Mouse (Mus musculus): Measurements from ENCODE around the gene Olfr978. TPM values are rescaled to one million over a fixed set of nuclear protein-coding genes. Genes with fewer than 3 reads are reported as not detected.
"Not testable (repeated sequence)": the region's sequence is repeated elsewhere in the genome, so short reads cannot be mapped to it uniquely, and the experiment has no call there.

Olfr978 gene
- not detected in 2 replicates for polyA plus RNA-seq (2012; ENCODE audit: insufficient read depth, low replicate concordance)

DNA sequence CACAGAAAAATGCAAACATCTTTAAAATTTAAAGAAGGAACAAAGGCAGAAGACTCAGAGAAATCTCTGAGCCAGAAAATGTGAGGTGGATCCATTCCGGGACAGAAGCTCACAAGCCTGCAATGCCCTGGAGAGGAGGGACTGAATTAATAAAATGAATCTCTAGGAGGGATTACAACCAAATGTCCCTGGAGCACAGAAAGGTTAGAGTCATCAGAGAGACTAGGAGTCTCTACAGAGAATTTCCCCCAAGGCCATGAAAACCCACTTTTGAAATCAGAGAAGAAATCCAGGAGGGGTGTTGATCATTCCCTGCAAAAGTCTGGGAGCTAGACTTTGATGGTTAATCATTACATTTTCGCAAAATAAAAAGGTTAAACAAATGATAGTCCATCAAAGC lies at the start of gene Olfr978:
Gene Olfr978 (plus strand): TSS at position 301 of the 400 bp plus-strand sequence.
- TF ChIP-seq GATA1 (IDR thresholded peaks at IDR 0.05; ENCODE audit: borderline replicate concordance, low read length) (no peak), FLI1 (IDR thresholded peaks at IDR 0.05; ENCODE audit: low read length) (no peak)
- H3K27me3 ChIP-seq (replicated peaks): no peaks in the 10 kb centered on the region
- H3K4me3 ChIP-seq (replicated peaks): no peak within 1 kb of the TSS
- no peaks in the 10 kb centered on the region for H3K9me3 ChIP-seq
- no peaks in the 10 kb centered on the region for H3K36me3 ChIP-seq (replicated peaks; ENCODE audit: low read length)
- H3K4me1 ChIP-seq: no peaks in the 10 kb centered on the region

DNA sequence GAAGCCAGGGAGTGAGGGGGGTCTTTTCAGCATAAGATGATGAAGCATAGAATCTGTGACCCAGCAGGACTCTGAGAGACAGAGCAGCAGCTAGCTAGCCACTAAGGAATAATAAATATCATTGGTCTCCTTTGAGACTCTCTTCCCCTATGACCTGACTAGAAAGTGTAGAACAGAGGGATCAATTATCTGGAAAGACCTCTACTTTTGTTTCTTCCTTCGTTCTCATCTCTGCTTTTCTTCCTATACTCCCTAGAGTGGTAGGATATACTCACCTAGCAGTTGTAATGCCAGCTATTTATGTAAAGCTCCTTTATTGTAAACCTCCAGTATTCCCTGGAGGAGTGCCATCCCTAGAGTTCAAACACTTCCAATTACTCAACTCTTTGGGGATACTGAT lies 40.0 kb upstream of the Olfr978 start, which contains the start of gene Olfr975:
Gene Olfr975 (minus strand): TSS at position 101 of the 400 bp plus-strand sequence.
- no peaks in the 10 kb centered on the region for H3K36me3 ChIP-seq (replicated peaks; ENCODE audit: low read length)
- no peaks in the 10 kb centered on the region for H3K27me3 ChIP-seq (replicated peaks)
- no peaks in the 10 kb centered on the region for H3K4me1 ChIP-seq
- peaks cover 13% of the 10 kb centered on the region for H3K9me3 ChIP-seq
- H3K4me3 ChIP-seq (replicated peaks): no peak within 1 kb of the TSS
- TF ChIP-seq FLI1 (IDR thresholded peaks at IDR 0.05; ENCODE audit: low read length) (no peak), GATA1 (IDR thresholded peaks at IDR 0.05; ENCODE audit: borderline replicate concordance, low read length) (no peak)

DNA sequence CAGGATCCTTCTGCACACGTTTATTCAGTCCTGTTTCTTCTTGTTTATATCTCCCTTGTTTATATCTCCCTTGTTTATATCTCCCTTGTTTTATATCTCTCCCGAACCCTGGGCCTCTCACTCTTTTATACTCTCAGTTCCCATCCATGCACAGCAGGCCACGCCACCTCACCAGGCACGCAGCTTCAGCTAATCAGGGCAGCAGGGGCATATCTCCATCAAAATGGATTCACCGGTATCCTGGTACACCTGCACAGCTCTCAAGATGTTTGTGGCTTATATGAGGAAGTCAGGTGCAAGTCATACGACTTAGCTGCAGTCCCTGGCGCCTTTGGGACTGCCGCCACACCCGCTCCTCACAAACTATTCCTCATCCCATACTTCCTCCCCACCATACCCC lies 30.9 kb upstream of the Olfr978 start, which contains the start of gene Olfr976:
Gene Olfr976 (minus strand): TSS at position 101 of the 400 bp plus-strand sequence.
- not testable (repeated sequence) for H3K4me3 ChIP-seq (replicated peaks); H3K36me3 ChIP-seq (replicated peaks; ENCODE audit: low read length); H3K4me1 ChIP-seq; H3K9me3 ChIP-seq; H3K27me3 ChIP-seq (replicated peaks)

DNA sequence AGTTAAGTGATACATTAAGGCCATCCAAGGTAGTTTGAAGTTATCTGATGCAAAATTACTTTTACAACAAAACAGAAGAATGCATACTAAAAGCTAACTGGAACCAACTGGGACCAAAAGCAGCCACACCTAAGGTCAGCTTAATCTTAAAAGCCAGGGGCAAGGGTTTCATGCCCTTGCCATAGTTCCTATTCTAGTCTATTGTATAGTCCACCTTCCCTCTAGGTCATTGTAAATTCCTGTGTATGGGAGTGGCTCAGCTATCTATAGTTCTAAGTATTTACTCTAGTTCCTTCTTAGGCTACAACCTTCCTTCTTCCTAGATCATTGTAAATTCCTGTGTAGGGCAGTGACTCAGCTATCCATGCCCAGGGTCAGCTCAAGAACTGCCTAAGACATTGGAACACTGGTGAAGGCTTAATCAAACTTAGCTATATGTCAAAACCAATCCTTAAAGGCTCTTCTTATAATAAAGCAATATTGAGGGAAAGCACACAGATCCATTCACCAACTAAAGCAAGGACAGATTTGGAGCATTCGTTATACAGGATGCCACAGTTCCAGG lies 15.2 kb upstream of the Olfr978 start:
- not testable (repeated sequence) for H3K4me3 ChIP-seq (replicated peaks); H3K4me1 ChIP-seq; H3K9me3 ChIP-seq; H3K36me3 ChIP-seq (replicated peaks; ENCODE audit: low read length); H3K27me3 ChIP-seq (replicated peaks)

DNA sequence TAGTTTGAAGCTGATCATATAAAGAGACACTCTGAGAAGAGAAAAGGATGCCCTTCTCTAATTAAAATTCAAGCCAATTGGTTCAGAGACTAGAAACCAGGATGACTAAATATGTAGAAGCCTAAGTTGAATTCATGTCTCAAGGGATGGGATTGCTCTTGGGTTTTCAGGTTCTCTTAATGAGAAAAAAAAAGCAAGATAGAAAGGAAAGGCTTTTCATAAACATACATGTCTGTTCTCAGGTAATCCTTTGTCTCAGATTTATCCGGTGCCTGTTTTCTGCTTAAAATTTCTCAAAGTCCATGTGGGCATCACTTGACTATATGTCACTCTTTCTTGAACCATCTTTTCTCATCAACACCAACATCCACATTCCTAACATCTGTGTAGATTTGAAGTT lies 11.5 kb downstream of the Olfr978 start, which contains the start of gene Olfr979:
Gene Olfr979 (minus strand): TSS at position 101 of the 400 bp plus-strand sequence.
- no peak for TF ChIP-seq GATA1 (IDR thresholded peaks at IDR 0.05; ENCODE audit: borderline replicate concordance, low read length)
- H3K9me3 ChIP-seq: no peaks in the 10 kb centered on the region
- no peaks in the 10 kb centered on the region for H3K4me1 ChIP-seq
- no peaks in the 10 kb centered on the region for H3K36me3 ChIP-seq (replicated peaks; ENCODE audit: low read length)
- H3K4me3 ChIP-seq (replicated peaks): no peak within 1 kb of the TSS
- H3K27me3 ChIP-seq (replicated peaks): no peaks in the 10 kb centered on the region

DNA sequence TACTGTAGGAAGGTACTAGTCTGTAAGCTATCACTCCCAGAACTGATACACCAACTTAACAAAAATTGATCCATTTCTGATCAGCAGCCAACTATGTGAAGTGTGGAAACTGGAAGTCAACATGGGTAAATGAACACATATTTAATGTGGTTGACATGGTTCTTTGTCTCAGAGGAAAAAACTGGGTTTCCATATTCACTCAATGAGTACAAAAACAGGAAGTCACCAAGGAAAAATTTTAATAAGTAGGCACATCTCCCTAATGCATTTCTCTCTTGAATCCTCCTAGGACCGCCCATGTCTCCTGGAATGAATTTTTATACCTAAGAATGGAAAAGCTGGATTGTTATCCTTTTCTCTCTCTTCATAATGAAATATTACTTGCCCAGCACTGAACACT lies 17.6 kb downstream of the Olfr978 start, which contains the start of gene Olfr980:
Gene Olfr980 (minus strand): TSS at position 101 of the 400 bp plus-strand sequence.
- no peak within 1 kb of the TSS for H3K4me3 ChIP-seq (replicated peaks)
- no peaks in the 10 kb centered on the region for H3K27me3 ChIP-seq (replicated peaks)
- no peaks in the 10 kb centered on the region for H3K9me3 ChIP-seq
- no peaks in the 10 kb centered on the region for H3K36me3 ChIP-seq (replicated peaks; ENCODE audit: low read length)
- no peak for TF ChIP-seq FLI1 (IDR thresholded peaks at IDR 0.05; ENCODE audit: low read length)
- TF ChIP-seq GATA1 (IDR thresholded peaks at IDR 0.05; ENCODE audit: borderline replicate concordance, low read length): no peak
- H3K4me1 ChIP-seq: no peaks in the 10 kb centered on the region

DNA sequence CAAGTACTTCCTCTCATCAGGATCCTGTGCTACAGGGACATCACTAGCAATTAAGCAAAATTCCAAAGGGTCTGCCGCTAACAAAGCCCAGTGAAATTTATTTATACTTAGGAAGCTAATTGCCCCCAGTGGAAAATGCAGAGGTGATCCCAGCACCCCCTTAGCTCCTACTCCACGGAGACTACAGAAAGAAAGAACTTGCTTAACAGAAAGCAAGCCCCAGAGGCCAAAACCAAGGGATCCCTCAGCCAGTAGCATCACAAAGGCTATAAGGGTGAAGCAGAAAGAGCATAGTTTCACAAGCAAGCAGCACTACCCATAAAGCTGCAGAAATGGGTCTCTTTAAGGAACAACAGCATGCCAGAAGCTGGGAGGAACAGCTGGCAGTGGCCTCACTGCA lies 29.3 kb downstream of the Olfr978 start, which contains the start of gene Olfr981:
Gene Olfr981 (plus strand): TSS at position 301 of the 400 bp plus-strand sequence.
- TF ChIP-seq FLI1 (IDR thresholded peaks at IDR 0.05; ENCODE audit: low read length): no peak
- no peak for TF ChIP-seq GATA1 (IDR thresholded peaks at IDR 0.05; ENCODE audit: borderline replicate concordance, low read length)

More for the DNA sequence above, 29.3 kb downstream of the Olfr978 start, which contains the start of gene Olfr981:
- Histone ChIP-seq H3K27me3 (replicated peaks) (no peaks in the 10 kb centered on the region), H3K4me1 (no peaks in the 10 kb centered on the region), H3K36me3 (replicated peaks; ENCODE audit: low read length) (no peaks in the 10 kb centered on the region), H3K4me3 (replicated peaks) (no peak within 1 kb of the TSS), H3K9me3 (peaks cover 9% of the 10 kb centered on the region; the same call in 1 of the 2 replicates)

Other genes starting within 250 kb of the Olfr978 start
- gene Olfr967, start 245.9 kb upstream of the Olfr978 start, polyA plus RNA-seq (2012; ENCODE audit: insufficient read depth, low replicate concordance): not detected in 2 replicates
- 0.09 TPM in 1 of 2 replicates, not detected in the other for gene Olfr968, start 208.9 kb upstream of the Olfr978 start, polyA plus RNA-seq (2012; ENCODE audit: insufficient read depth, low replicate concordance)
- gene Olfr969, start 201.2 kb upstream of the Olfr978 start, polyA plus RNA-seq (2012; ENCODE audit: insufficient read depth, low replicate concordance): not detected in 2 replicates
- not detected in 2 replicates for gene Olfr970, start 183.3 kb upstream of the Olfr978 start, polyA plus RNA-seq (2012; ENCODE audit: insufficient read depth, low replicate concordance)
- gene Olfr971, start 155.2 kb upstream of the Olfr978 start, polyA plus RNA-seq (2012; ENCODE audit: insufficient read depth, low replicate concordance): not detected in 2 replicates
- not detected in 2 replicates for gene Olfr972, start 125.7 kb upstream of the Olfr978 start, polyA plus RNA-seq (2012; ENCODE audit: insufficient read depth, low replicate concordance)
- gene Olfr229, start 84.8 kb upstream of the Olfr978 start, polyA plus RNA-seq (2012; ENCODE audit: insufficient read depth, low replicate concordance): not detected in 2 replicates
- not detected in 2 replicates for gene Olfr974, start 54.6 kb upstream of the Olfr978 start, polyA plus RNA-seq (2012; ENCODE audit: insufficient read depth, low replicate concordance)
- not detected in 2 replicates for gene Olfr975, start 40.1 kb upstream of the Olfr978 start, polyA plus RNA-seq (2012; ENCODE audit: insufficient read depth, low replicate concordance)
- gene Olfr976, start 31.0 kb upstream of the Olfr978 start, polyA plus RNA-seq (2012; ENCODE audit: insufficient read depth, low replicate concordance): not detected in 2 replicates
- not detected in 2 replicates for gene Olfr979, start 11.4 kb downstream of the Olfr978 start, polyA plus RNA-seq (2012; ENCODE audit: insufficient read depth, low replicate concordance)
- not detected in 2 replicates for gene Olfr980, start 17.5 kb downstream of the Olfr978 start, polyA plus RNA-seq (2012; ENCODE audit: insufficient read depth, low replicate concordance)
- 0.39 TPM in 1 of 2 replicates, not detected in the other for gene Olfr981, start 29.4 kb downstream of the Olfr978 start, polyA plus RNA-seq (2012; ENCODE audit: insufficient read depth, low replicate concordance)
- not detected in 2 replicates for gene Olfr982, start 81.7 kb downstream of the Olfr978 start, polyA plus RNA-seq (2012; ENCODE audit: insufficient read depth, low replicate concordance)
- gene Olfr983, start 101.5 kb downstream of the Olfr978 start, polyA plus RNA-seq (2012; ENCODE audit: insufficient read depth, low replicate concordance): not detected in 2 replicates
- gene Olfr984, start 122.1 kb downstream of the Olfr978 start, polyA plus RNA-seq (2012; ENCODE audit: insufficient read depth, low replicate concordance): not detected in 2 replicates
- gene Olfr985, start 138.1 kb downstream of the Olfr978 start, polyA plus RNA-seq (2012; ENCODE audit: insufficient read depth, low replicate concordance): not detected in 2 replicates
- gene Tmem225, start 156.0 kb downstream of the Olfr978 start, polyA plus RNA-seq (2012; ENCODE audit: insufficient read depth, low replicate concordance): not detected in 2 replicates
- gene Olfr986, start 188.8 kb downstream of the Olfr978 start, polyA plus RNA-seq (2012; ENCODE audit: insufficient read depth, low replicate concordance): not detected in 2 replicates
- gene Zfp202, start 200.2 kb downstream of the Olfr978 start, polyA plus RNA-seq (2012; ENCODE audit: insufficient read depth, low replicate concordance): 0.17 TPM in 1 of 2 replicates, not detected in the other